Mouse (Mus musculus): ENCODE data around the gene Ntn5.

Ntn5 gene

DNA sequence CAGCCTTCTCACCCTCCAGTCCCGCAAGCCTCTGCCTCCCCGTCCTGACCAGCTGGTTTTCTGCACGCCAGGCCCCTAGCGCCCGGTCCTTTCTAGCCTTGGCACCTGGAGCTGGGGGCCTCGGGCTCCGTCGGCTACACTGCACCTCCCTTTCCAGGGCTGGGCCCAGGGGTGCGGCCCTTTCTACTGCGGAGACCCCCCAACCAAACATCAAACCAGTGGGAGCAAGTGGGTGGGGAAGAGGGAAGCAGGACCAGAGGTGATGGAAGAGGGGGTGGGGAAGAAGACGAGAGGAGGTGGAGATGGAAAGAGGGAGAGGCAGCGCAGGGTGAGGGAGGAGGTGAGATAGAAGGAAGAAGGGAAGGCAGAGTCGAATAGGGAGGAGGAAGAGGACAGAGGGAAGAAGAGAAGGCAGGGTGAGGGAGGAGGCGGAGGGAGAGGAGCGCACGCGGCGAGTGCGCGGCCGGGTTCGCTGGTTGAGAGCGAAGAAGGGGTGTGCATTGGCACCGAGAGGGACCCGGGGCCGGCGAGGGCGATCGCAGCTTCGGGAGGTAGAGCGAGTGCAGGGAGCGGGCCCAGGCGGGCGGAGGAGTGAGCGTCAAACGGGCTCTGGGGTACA, 15.8 kb downstream of the Ntn5 start, which contains the start of gene Car11:
Car11 (plus strand) TSS at position 321 of the 619 bp plus-strand sequence.
- DNase-seq (ENCODE audit: low spot score), result no peak

DNA sequence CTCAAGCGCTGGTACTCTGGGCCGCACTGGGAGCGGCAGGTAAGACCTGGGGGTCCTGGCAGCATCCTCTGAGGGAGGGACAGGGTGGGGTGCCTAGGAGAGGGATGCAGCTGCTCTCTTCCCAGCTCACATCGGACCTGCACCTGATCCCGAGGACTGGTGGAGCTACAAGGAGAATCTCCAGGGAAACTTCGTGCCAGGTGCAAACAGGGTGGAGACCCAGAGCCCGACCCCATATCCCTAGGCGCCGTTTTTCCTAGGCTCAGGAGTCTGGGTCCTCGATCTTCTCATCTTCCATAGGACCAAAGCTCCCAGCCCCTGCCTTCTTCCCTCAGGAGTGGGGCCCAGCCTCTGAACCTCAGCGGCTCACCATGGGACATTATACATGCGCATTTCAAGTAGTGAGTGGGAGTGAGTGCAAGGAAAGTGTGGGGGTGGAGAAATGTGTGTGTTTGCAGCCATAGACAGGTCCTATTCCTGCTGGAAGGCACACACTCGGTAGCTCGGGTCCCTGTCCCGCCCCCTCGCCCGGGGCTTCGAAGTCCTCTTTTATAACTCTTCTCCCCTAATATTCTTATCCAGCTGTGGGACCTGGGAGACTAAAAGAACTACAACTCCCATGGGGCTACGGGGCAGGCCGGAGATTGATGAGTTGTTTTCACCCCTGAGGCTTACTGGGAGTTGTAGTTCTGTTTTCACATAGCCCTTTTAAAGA, 16.6 kb downstream of the Ntn5 start:
- DNase-seq (ENCODE audit: low spot score), result peak; percentile 87

DNA sequence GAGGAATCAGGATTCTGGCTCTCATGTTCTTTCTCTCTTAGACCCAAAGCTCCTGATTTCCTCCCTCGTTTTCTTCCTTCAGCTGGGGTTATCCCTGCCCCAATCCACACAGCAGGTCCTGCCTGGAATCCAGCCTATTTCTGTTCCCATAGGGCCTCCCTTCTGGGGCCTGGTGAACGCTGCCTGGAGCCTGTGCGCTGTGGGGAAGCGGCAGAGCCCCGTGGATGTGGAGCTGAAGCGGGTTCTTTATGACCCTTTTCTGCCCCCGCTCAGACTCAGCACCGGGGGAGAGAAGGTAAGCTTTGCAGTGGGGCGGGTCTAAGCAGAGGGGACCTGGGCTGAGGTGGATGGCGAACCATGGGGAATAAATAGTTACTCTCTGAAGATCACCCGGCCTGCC, 17.2 kb downstream of the Ntn5 start:
- no peak for DNase-seq (ENCODE audit: low spot score)

- DNase-seq (ENCODE audit: low spot score), result no peak
Observed at GRCm38 (mm10) chr7:45701607-45702006, 17.8 kb downstream of the Ntn5 start.

DNA sequence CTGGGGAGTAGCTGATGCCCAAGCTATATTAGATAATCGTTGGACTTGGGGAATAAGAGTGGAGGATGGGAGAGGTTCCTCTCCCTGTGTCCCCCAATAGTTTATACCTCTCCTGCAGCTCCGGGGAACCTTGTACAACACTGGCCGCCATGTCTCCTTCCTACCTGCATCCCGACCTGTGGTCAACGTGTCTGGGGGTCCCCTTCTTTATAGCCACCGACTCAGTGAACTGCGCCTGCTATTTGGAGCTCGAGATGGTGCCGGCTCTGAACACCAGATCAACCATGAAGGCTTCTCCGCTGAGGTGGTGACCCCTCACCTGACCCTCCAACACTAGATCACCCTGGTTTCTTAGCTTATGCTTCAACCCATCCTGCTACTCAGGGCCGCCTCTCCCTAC, 18.5 kb downstream of the Ntn5 start:
- DNase-seq (ENCODE audit: low spot score), result no peak

- DNase-seq (ENCODE audit: low spot score), result no peak
Observed at GRCm38 (mm10) chr7:45702809-45703520, 19.1 kb downstream of the Ntn5 start.

- DNase-seq (ENCODE audit: low spot score), result no peak
Observed at GRCm38 (mm10) chr7:45703521-45704033, 19.8 kb downstream of the Ntn5 start.

DNA sequence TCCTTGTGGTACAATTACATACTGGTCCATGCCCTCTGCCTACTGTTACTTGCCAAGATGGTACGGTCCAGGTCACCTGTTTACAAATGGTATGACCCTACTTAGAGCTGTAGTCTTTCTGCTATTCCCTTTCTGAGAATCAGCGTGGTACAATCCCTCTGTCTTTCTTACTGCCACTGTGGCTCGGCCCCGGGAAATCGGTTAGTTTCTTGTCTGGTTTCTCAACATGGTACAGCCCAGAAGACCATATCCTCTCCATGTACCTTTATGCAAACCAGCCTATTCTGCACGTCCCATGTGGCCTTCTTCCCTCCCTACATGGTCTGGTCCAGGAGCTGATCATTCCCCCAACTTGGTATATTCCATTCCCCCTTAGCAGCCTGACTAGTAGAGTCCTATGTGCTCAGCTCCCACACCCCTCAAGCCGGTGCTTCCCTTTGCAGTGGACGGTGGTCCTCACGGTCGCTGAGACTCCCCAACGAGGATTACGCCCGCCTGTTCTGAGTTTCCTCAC, 20.3 kb downstream of the Ntn5 start:
- peak; percentile 89 for DNase-seq (ENCODE audit: low spot score)

DNA sequence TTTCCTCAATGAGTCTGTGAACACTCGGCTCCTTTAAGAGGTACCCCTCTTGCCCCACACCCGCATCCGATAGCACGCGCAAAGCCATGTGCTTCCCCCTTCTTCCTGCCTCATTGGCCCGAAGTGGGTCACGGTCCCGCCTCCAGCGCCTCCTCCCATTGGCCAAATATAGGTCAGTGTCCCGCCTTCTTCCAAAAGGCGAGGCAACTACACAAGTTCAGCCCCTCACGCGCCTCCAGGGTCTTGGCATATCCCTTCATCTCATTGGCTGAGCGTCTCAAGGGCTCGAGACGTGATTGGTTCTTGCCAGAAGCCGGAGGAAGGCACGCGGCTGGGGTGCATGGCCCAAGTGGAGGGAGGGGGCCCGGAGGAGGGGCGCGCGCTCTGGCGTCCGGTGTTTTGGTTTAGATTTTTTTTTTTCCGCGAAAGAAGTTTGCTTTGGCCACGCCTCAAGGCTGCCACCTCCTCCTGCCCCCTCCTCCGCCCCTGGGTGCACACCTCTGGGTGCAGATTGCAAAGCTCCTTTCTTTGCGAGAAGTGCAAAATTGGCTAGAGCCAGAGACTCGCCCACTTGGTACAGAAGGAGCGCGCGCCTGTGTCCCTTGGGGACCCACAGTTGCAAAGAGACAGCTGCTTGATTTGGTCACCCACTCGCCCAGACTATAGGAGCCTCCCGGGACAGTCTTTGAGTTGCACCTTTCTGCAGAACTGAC, 21.1 kb downstream of the Ntn5 start, which contains the start of gene Dbp:
Dbp (plus strand) TSS at position 359 of the 713 bp plus-strand sequence.
- DNase-seq (ENCODE audit: low spot score), result peak; percentile 100

GRCm38 (mm10) chr7:45705443-45705864, 21.6 kb downstream of the Ntn5 start:
- DNase-seq (ENCODE audit: low spot score), result no peak

- DNase-seq (ENCODE audit: low spot score), result peak; percentile 87
Observed at GRCm38 (mm10) chr7:45705873-45706281, 22.1 kb downstream of the Ntn5 start.

GRCm38 (mm10) chr7:45706721-45707241, 23.0 kb downstream of the Ntn5 start:
- DNase-seq (ENCODE audit: low spot score), result peak; percentile 84

DNA sequence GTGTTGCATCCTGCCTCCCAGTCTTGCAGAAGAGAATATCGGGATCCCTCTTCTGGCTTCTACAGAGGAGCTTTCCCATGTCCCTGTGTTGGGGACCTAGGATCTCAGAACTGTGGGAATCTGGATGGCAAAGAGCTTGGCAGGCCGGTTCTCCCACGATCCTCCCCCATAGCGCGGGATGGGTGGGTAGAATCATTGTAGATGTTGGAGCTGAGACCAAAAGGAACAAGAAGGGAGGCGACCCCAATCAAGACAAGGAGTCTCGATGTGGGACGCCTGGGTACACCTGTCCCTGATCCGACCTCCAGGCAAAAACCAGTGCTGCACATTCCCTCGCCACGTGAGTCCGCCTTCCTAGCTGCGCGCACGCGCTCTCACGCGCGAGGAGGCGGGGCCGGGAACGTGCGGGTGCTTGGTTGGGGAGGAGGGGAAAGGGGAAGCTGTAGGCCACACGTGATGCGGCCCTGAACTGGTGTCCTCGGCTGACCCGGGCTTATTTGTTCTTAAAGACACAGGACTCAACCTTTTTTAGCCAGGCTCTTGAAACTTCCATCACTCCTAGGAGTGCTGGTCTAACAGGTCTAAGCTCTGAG, 23.6 kb downstream of the Ntn5 start:
- DNase-seq (ENCODE audit: low spot score), result peak; percentile 94

- DNase-seq (ENCODE audit: low spot score), result no peak
Observed at GRCm38 (mm10) chr7:45708221-45708761, 24.5 kb downstream of the Ntn5 start.

GRCm38 (mm10) chr7:45709036-45709435, 25.2 kb downstream of the Ntn5 start:
- no peak for DNase-seq (ENCODE audit: low spot score)

GRCm38 (mm10) chr7:45709677-45710355, 26.0 kb downstream of the Ntn5 start:
- no peak for DNase-seq (ENCODE audit: low spot score)

DNA sequence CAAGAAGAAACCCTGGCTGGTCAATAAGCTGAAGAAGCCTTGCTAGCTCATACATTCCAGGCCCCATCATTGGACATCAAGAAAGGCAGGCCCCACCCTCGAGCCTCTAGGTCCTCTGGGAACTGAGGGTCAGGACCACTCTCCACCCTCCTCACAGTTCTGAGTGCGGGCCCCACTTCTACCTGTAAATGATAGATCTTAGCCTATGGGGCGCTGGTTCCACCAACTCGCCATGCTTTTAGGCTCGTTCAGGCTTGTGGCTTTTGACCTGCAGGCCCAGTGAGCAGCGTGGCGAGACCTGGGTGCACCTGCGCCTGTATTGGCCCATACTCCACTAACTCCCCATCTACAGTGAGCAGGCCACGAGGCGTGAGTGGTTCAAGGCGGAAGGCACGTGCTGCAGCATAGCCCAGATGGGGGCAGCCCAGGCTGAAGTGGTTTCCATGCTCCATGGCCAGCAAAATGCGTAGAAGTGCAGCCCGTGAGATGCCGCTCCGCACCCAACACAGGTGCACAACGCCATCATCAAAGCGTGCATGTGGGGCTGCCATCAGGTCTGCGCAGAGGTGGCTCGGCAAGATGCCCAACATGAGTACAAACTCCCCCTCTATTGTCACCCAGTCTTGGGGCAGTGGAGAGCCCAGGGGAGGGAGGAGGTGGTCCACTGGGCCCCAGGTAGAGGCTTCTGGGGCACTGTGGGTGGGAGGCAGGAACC, 26.8 kb downstream of the Ntn5 start:
- no peak for DNase-seq (ENCODE audit: low spot score)

- no peak for DNase-seq (ENCODE audit: low spot score)
Observed at GRCm38 (mm10) chr7:45711316-45712021, 27.6 kb downstream of the Ntn5 start.
